9 mouse cellular contexts compared by ENCODE assay signal in the genomic region with DNA sequence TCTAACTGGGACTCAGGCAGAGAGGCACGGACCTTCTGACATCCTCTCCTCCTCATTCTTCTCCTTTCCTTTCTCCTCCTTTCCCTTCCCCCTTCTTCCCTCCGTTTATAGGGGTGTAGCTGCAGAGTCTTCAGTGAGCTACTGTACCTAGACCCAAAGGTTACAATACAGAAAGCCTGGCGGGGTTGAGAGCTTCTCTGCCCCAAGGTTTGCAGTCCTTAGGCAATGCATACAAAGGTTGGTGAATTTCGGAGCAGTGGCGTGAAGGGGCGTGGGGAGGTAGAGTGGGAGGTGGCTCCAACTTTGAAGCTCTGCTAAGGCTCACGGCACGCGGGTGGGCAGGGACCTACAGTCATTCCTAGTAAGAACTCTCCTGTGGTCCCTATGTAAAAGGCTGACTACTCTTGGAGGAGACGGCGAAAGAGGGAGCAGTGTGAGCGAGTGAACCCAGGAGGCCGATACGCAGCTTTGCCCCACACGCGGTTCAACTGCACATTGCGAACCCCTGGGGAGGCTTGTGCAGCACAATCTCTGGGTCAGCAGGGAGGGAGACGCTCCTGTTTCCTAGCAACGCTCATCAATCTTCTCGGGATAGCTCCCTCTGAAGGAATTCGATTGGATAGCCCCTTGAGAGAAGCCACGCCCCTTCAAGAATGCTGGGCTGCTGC. TPM values are rescaled to one million over a fixed set of nuclear protein-coding genes. Genes with fewer than 3 reads are reported as not detected.
A peak's percentile ranks its signal among the peaks of the same experiment; 100 is the strongest.
DNase-seq lines count a peak whose midpoint lies in the region; ATAC-seq lines count a peak whose summit lies in the region.
"Had no signal": no experiment of that assay in that cellular context is flagged by ENCODE, and none has a peak within 500 bp of the region (broad histone marks: within the 10 kb centered on the region; RNA-seq: fewer than 3 reads in every experiment).

No protein-coding gene starts in this region.

- no peak overlapping the region for H3K9ac ChIP-seq in heart, embryonic 16.5 days (ENCODE audit: low read length)
- H3K9ac ChIP-seq in midbrain, embryonic 15.5 days = peak overlapping the region; percentile 89

- H3K4me2 ChIP-seq in heart, embryonic 16.5 days (ENCODE audit: low read depth, low read length) = peak overlapping the region; percentile 83
- peak overlapping the region; percentile 98 for H3K4me2 ChIP-seq in midbrain, embryonic 15.5 days

- H3K27ac ChIP-seq in heart, embryonic 16.5 days (ENCODE audit: low read length) = no peak overlapping the region
- peak overlapping the region; percentile 88 for H3K27ac ChIP-seq in midbrain, embryonic 15.5 days

- WGBS in heart, embryonic 16.5 days = under 1% methylated on average over 22 of the region's 22 CpGs
- 0% methylated on average over 22 of the region's 22 CpGs for WGBS in midbrain, embryonic 15.5 days

- H3K9me3 ChIP-seq in heart, embryonic 16.5 days (replicated peaks; ENCODE audit: control insufficient read depth, low read length) = no peaks in the 10 kb centered on the region
- H3K9me3 ChIP-seq in midbrain, embryonic 15.5 days = no peaks in the 10 kb centered on the region

- H3K4me3 ChIP-seq in heart, embryonic 16.5 days (ENCODE audit: low read length) = peak overlapping the region; percentile 53
- H3K4me3 ChIP-seq in midbrain, embryonic 15.5 days = peak overlapping the region; percentile 81

- H3K27me3 ChIP-seq in heart, embryonic 16.5 days (ENCODE audit: control insufficient read depth, insufficient read depth, low read length) = peaks cover 14% of the 10 kb centered on the region
- H3K27me3 ChIP-seq in midbrain, embryonic 15.5 days (replicated peaks) = no peaks in the 10 kb centered on the region

- ATAC-seq in heart, embryonic 16.5 days (replicated peaks; ENCODE audit: extremely low read depth, insufficient read depth, low FRiP score) = peak; percentile 52; the same call in 1 of the 2 replicates
- ATAC-seq in midbrain, embryonic 15.5 days (replicated peaks) = peak; percentile 93
- ATAC-seq in CD4-positive, CD25-positive, alpha-beta regulatory T cell, adult 4 months = no peak

- peak; percentile 3 for DNase-seq in lung, postnatal 10 days
- no peak for DNase-seq in lung, postnatal 14 days
- peak; percentile 94 for DNase-seq in embryo, embryonic 10 days (ENCODE audit: low spot score)
- peak; percentile 50 to 64 for DNase-seq in layer of hippocampus, postnatal 25 days (ENCODE audit: extremely low spot score in 1 of 2, low spot score in 1 of 2)
- no peak for DNase-seq in urinary bladder, postnatal 10 days (ENCODE audit: low spot score)

- no peaks in the 10 kb centered on the region for H3K36me3 ChIP-seq in heart, embryonic 16.5 days (ENCODE audit: control insufficient read depth, insufficient read depth)
- no peaks in the 10 kb centered on the region for H3K36me3 ChIP-seq in midbrain, embryonic 15.5 days (replicated peaks)

- peaks cover 2% of the 10 kb centered on the region; the same call in 1 of the 2 replicates for H3K4me1 ChIP-seq in heart, embryonic 16.5 days (ENCODE audit: control insufficient read depth, insufficient read depth, low read length)
- H3K4me1 ChIP-seq in midbrain, embryonic 15.5 days = peaks cover 8% of the 10 kb centered on the region

RNA-seq across cellular contexts. Expression of gene Grm3, which starts 0.8 kb away (rescaled TPM):
- 0.17 and 0.20 TPM in 2 replicates for polyA plus RNA-seq in heart, embryonic 16.5 days (2015; fragmentation: Nextera tagmentation; extraction: Ambion mirVana)
- total RNA-seq in layer of hippocampus, postnatal 25 days (2021) = 10 to 100 TPM; 64.9 to 72.2 TPM
- 55.6 and 56.2 TPM in 2 replicates for polyA plus RNA-seq in midbrain, embryonic 15.5 days (2015; fragmentation: Nextera tagmentation; extraction: Ambion mirVana)
- not detected for polyA plus RNA-seq in CD4-positive, CD25-positive, alpha-beta regulatory T cell, adult 4 months (2017; shearing (Covaris generic))
- polyA plus RNA-seq: small intestine, adult 2 months had no signal

Comparison
In these comparisons a context has a peak if more than half of its experiments do, and no peak if none do; other contexts are left out.
1. DNase-seq: peak in lung, postnatal 10 days (single experiment), embryo, embryonic 10 days (single experiment) and layer of hippocampus, postnatal 25 days (2 of 2); none in lung, postnatal 14 days (single experiment) and urinary bladder, postnatal 10 days (single experiment).
2. RNA of gene Grm3, which starts 0.8 kb away (polyA plus RNA-seq): 55.6 to 56.2 TPM in midbrain, embryonic 15.5 days; 0.17 to 0.20 TPM in heart, embryonic 16.5 days and not detected in CD4-positive, CD25-positive, alpha-beta regulatory T cell, adult 4 months; every median in the first group is over 10 times any median in the second.